Mouse (Mus musculus) ES-E14 (cell line): ENCODE data around the gene Atoh8. TPM values are rescaled to one million over a fixed set of nuclear protein-coding genes. Genes with fewer than 3 reads are reported as not detected.

Source experiments
- DNase-seq: peaks from one replicate; pipeline ENCODE4 v3.0.0-alpha.2; 2013; ENCODE audit warnings: low read depth, low spot score
- H3K27ac ChIP-seq: 2 replicates; pipeline ENCODE4 v1.5.1; 2012; ENCODE audit warnings: low read depth, mild to moderate bottlenecking, low read length, moderate library complexity, mixed read lengths; ENCODE audit not compliant: poor library complexity, insufficient read depth, severe bottlenecking
- H3K36me3 ChIP-seq: 2 replicates; pipeline ENCODE4 v1.6.1; 2012; ENCODE audit warnings: mild to moderate bottlenecking, low read length, moderate library complexity, mixed read lengths; ENCODE audit not compliant: control insufficient read depth, poor library complexity, insufficient read depth, severe bottlenecking
- H3K4me1 ChIP-seq, 2 experiments: fragments of 150-350 bp in 1 of 2; sonication (generic) in 1 of 2; 2 replicates each; pipeline ENCODE4 v1.6.1; 2012; ENCODE audit warnings: low read length in 2 of 2, mild to moderate bottlenecking in 1 of 2, mixed read lengths in 1 of 2; ENCODE audit not compliant: control insufficient read depth in 2 of 2, insufficient read depth in 2 of 2, poor library complexity in 1 of 2
- H3K4me3 ChIP-seq, 2 experiments: fragments of 150-350 bp in 1 of 2; sonication (generic) in 1 of 2; 2 replicates each; pipeline ENCODE4 v1.5.1; 2012; ENCODE audit warnings: low read length in 2 of 2, low read depth in 1 of 2, mild to moderate bottlenecking in 1 of 2, mixed read lengths in 1 of 2; ENCODE audit not compliant: insufficient read depth in 1 of 2, poor library complexity in 1 of 2, severe bottlenecking in 1 of 2
- H3K9ac ChIP-seq: 2 replicates; pipeline ENCODE4 v1.6.1; 2012; ENCODE audit warnings: low read depth, mild to moderate bottlenecking, low read length, mixed read lengths; ENCODE audit not compliant: poor library complexity, insufficient read depth, severe bottlenecking
- H3K9me3 ChIP-seq: fragments of 150-350 bp; sonication (generic); 2 replicates; pipeline ENCODE4 v1.6.1; 2012; ENCODE audit warnings: low read depth, mild to moderate bottlenecking, low read length; ENCODE audit not compliant: control insufficient read depth, insufficient read depth
- CHD2 ChIP-seq: IDR thresholded peaks from 2 replicates; pipeline ENCODE4 v1.6.1; 2014; ENCODE audit warnings: mild to moderate bottlenecking, low read depth, low read length, inconsistent platforms
- HCFC1 ChIP-seq: IDR thresholded peaks from 2 replicates; pipeline ENCODE4 v1.6.1; 2012; ENCODE audit warnings: low read length, inconsistent platforms, borderline replicate concordance; ENCODE audit not compliant: insufficient read depth
- MAFK ChIP-seq: IDR thresholded peaks from 2 replicates; pipeline ENCODE4 v1.6.1; 2014; ENCODE audit warnings: mild to moderate bottlenecking, low read depth, low read length, inconsistent platforms; ENCODE audit not compliant: insufficient read depth
- ZC3H11A ChIP-seq: IDR thresholded peaks from 2 replicates; pipeline ENCODE4 v1.6.1; 2012; ENCODE audit warnings: low read depth, mild to moderate bottlenecking, inconsistent platforms, low read length, borderline replicate concordance
- ZNF384 ChIP-seq: IDR thresholded peaks from 2 replicates; pipeline ENCODE4 v1.6.1; 2012; ENCODE audit warnings: low read depth, low read length, inconsistent platforms
- in situ Hi-C, 2 experiments: fragments of 600-800 bp; cut with MboI; formaldehyde crosslinking; loops; one replicate each; pipeline ENCODE4 v1.15.1; 2025; ENCODE audit warnings: low sequenced_read_pairs in 2 of 2, inconsistent platforms in 1 of 2; ENCODE audit not compliant: unreplicated experiment in 2 of 2
- total RNA-seq: library from RNA; depleted of rRNA; stranded (reverse); fragments of 300-350 nt; gene quantifications from 2 replicates; pipeline ENCODE4 v1.2.3, GENCODE M21; 2012

The Atoh8 gene
- total RNA-seq, 1 experiment, result 1.0 TPM

GRCm38 (mm10) chr6:72272161-72272696, 36.9 kb upstream of the Atoh8 start:
- Histone ChIP-seq H3K36me3 (no peaks in the 10 kb centered on the region), H3K9me3 (no peaks in the 10 kb centered on the region), H3K9ac (no peak overlapping the region), H3K27ac (no peak overlapping the region), H3K4me3 (no peak overlapping the region), H3K4me1 (no peaks in the 10 kb centered on the region)
- no peak for TF ChIP-seq ZC3H11A
- no peak for TF ChIP-seq HCFC1
- TF ChIP-seq MAFK, result no peak
- no peak for TF ChIP-seq CHD2
- no peak for TF ChIP-seq ZNF384
- in situ Hi-C loops, result no loop called here
- DNase-seq, result no peak

GRCm38 (mm10) chr6:72270952-72271519, 35.7 kb upstream of the Atoh8 start:
- in situ Hi-C loops, result no loop called here
- TF ChIP-seq CHD2 (no peak), HCFC1 (no peak), MAFK (no peak), ZC3H11A (no peak), ZNF384 (no peak)
- Histone ChIP-seq H3K36me3 (no peaks in the 10 kb centered on the region), H3K27ac (no peak overlapping the region), H3K4me1 (no peaks in the 10 kb centered on the region), H3K9me3 (no peaks in the 10 kb centered on the region), H3K4me3 (no peak overlapping the region), H3K9ac (no peak overlapping the region)
- no peak for DNase-seq

- no peaks in the 10 kb centered on the region for H3K36me3 ChIP-seq
- H3K4me3 ChIP-seq, result no peak overlapping the region
- H3K9ac ChIP-seq, result no peak overlapping the region
- DNase-seq, result no peak
- no peak overlapping the region for H3K27ac ChIP-seq
- in situ Hi-C loops, result no loop called here
- TF ChIP-seq MAFK (no peak), HCFC1 (no peak), ZC3H11A (no peak), CHD2 (no peak), ZNF384 (no peak)
- no peaks in the 10 kb centered on the region for H3K4me1 ChIP-seq
- no peaks in the 10 kb centered on the region for H3K9me3 ChIP-seq
Observed at GRCm38 (mm10) chr6:72270258-72270657, 34.9 kb upstream of the Atoh8 start.

GRCm38 (mm10) chr6:72268149-72268847, 32.9 kb upstream of the Atoh8 start:
- no peaks in the 10 kb centered on the region for H3K36me3 ChIP-seq
- in situ Hi-C loops, result no loop called here

More at GRCm38 (mm10) chr6:72268149-72268847, 32.9 kb upstream of the Atoh8 start:
- DNase-seq, result no peak
- no peaks in the 10 kb centered on the region for H3K9me3 ChIP-seq
- H3K27ac ChIP-seq, result no peak overlapping the region
- TF ChIP-seq ZC3H11A, result no peak
- no peak for TF ChIP-seq CHD2
- no peak for TF ChIP-seq ZNF384
- TF ChIP-seq MAFK, result no peak
- TF ChIP-seq HCFC1, result no peak
- H3K4me1 ChIP-seq, result no peaks in the 10 kb centered on the region
- H3K9ac ChIP-seq, result no peak overlapping the region
- H3K4me3 ChIP-seq, result no peak overlapping the region
